Mouse (Mus musculus): ENCODE measurements at regions not wholly inside any gene's neighbourhood (a gene's known extent, or its start where the extent isn't known, plus 50 kb on each side); places are given as distances from the start of the nearest gene placed in this dataset.
"Not testable (repeated sequence)": the region's sequence is repeated elsewhere in the genome, so short reads cannot be mapped to it uniquely, and the experiment has no call there.

- ATAC-seq (ENCODE audit: low FRiP score); H3K27me3 ChIP-seq (ENCODE audit: control insufficient read depth, insufficient read depth, low read length): not testable (repeated sequence)
These were observed 510.4 kb downstream of the Dad1 start for GRCm38 (mm10) chr14:53743552-53743951.

GRCm38 (mm10) chr14:53742864-53743263, 511.0 kb downstream of the Dad1 start:
- DNase-seq (ENCODE audit: low spot score); H3K4me2 ChIP-seq (replicated peaks); ATAC-seq (ENCODE audit: low FRiP score); H3K9me3 ChIP-seq (ENCODE audit: control insufficient read depth, low read length); H3K36me3 ChIP-seq (replicated peaks; ENCODE audit: control insufficient read depth, insufficient read depth); H3K4me3 ChIP-seq (replicated peaks; ENCODE audit: low read length); H3K27me3 ChIP-seq (ENCODE audit: control insufficient read depth, insufficient read depth, low read length); H3K27ac ChIP-seq; H3K4me1 ChIP-seq (replicated peaks; ENCODE audit: control insufficient read depth, insufficient read depth, low read length); H3K9ac ChIP-seq: not testable (repeated sequence)
- 83% methylated on average over 2 of the region's 2 CpGs for WGBS

More at GRCm38 (mm10) chr14:53743552-53743951, 510.4 kb downstream of the Dad1 start:
- H3K9me3 ChIP-seq (ENCODE audit: control insufficient read depth, low read length); H3K9ac ChIP-seq; H3K4me2 ChIP-seq (replicated peaks); H3K4me3 ChIP-seq (replicated peaks; ENCODE audit: low read length); H3K27ac ChIP-seq; DNase-seq (ENCODE audit: low spot score); H3K4me1 ChIP-seq (replicated peaks; ENCODE audit: control insufficient read depth, insufficient read depth, low read length); H3K36me3 ChIP-seq (replicated peaks; ENCODE audit: control insufficient read depth, insufficient read depth): not testable (repeated sequence)
- WGBS = 87% methylated on average over 3 of the region's 3 CpGs

- H3K36me3 ChIP-seq (replicated peaks; ENCODE audit: control insufficient read depth, insufficient read depth); H3K9ac ChIP-seq; H3K9me3 ChIP-seq (ENCODE audit: control insufficient read depth, low read length); ATAC-seq (ENCODE audit: low FRiP score); H3K27ac ChIP-seq; H3K4me3 ChIP-seq (replicated peaks; ENCODE audit: low read length); H3K27me3 ChIP-seq (ENCODE audit: control insufficient read depth, insufficient read depth, low read length); H3K4me2 ChIP-seq (replicated peaks); H3K4me1 ChIP-seq (replicated peaks; ENCODE audit: control insufficient read depth, insufficient read depth, low read length): not testable (repeated sequence)
- peak; percentile 51 for DNase-seq (ENCODE audit: low spot score)
- WGBS = 43% methylated on average over 4 of the region's 4 CpGs
These were observed 512.7 kb downstream of the Dad1 start for GRCm38 (mm10) chr14:53741246-53741645.

GRCm38 (mm10) chr14:53737962-53738361, 515.9 kb downstream of the Dad1 start:
- H3K27ac ChIP-seq; H3K36me3 ChIP-seq (replicated peaks; ENCODE audit: control insufficient read depth, insufficient read depth); H3K4me3 ChIP-seq (replicated peaks; ENCODE audit: low read length); H3K27me3 ChIP-seq (ENCODE audit: control insufficient read depth, insufficient read depth, low read length); H3K4me1 ChIP-seq (replicated peaks; ENCODE audit: control insufficient read depth, insufficient read depth, low read length); H3K9me3 ChIP-seq (ENCODE audit: control insufficient read depth, low read length); DNase-seq (ENCODE audit: low spot score); H3K4me2 ChIP-seq (replicated peaks); ATAC-seq (ENCODE audit: low FRiP score); H3K9ac ChIP-seq: not testable (repeated sequence)
- 38% methylated on average over 4 of the region's 4 CpGs for WGBS

- H3K27ac ChIP-seq; H3K4me3 ChIP-seq (replicated peaks; ENCODE audit: low read length); H3K9ac ChIP-seq; H3K27me3 ChIP-seq (ENCODE audit: control insufficient read depth, insufficient read depth, low read length); DNase-seq (ENCODE audit: low spot score); H3K9me3 ChIP-seq (ENCODE audit: control insufficient read depth, low read length); H3K4me1 ChIP-seq (replicated peaks; ENCODE audit: control insufficient read depth, insufficient read depth, low read length); H3K4me2 ChIP-seq (replicated peaks); ATAC-seq (ENCODE audit: low FRiP score); H3K36me3 ChIP-seq (replicated peaks; ENCODE audit: control insufficient read depth, insufficient read depth): not testable (repeated sequence)
- WGBS = 59% methylated on average over 4 of the region's 4 CpGs
These were observed 517.6 kb downstream of the Dad1 start for GRCm38 (mm10) chr14:53736274-53736673.

- not testable (repeated sequence) for H3K4me3 ChIP-seq (replicated peaks; ENCODE audit: low read length); H3K27ac ChIP-seq; H3K9me3 ChIP-seq (ENCODE audit: control insufficient read depth, low read length); H3K4me1 ChIP-seq (replicated peaks; ENCODE audit: control insufficient read depth, insufficient read depth, low read length); H3K36me3 ChIP-seq (replicated peaks; ENCODE audit: control insufficient read depth, insufficient read depth); H3K9ac ChIP-seq; H3K4me2 ChIP-seq (replicated peaks); ATAC-seq (ENCODE audit: low FRiP score); DNase-seq (ENCODE audit: low spot score); H3K27me3 ChIP-seq (ENCODE audit: control insufficient read depth, insufficient read depth, low read length)
- no CpG with 5 or more reads among the region's 4 CpGs for WGBS
These were observed 522.3 kb downstream of the Dad1 start for GRCm38 (mm10) chr14:53731600-53731999.

- not testable (repeated sequence) for H3K4me1 ChIP-seq (replicated peaks; ENCODE audit: control insufficient read depth, insufficient read depth, low read length); H3K27me3 ChIP-seq (ENCODE audit: control insufficient read depth, insufficient read depth, low read length); H3K27ac ChIP-seq; ATAC-seq (ENCODE audit: low FRiP score); H3K4me3 ChIP-seq (replicated peaks; ENCODE audit: low read length); H3K9ac ChIP-seq; H3K36me3 ChIP-seq (replicated peaks; ENCODE audit: control insufficient read depth, insufficient read depth); H3K4me2 ChIP-seq (replicated peaks); H3K9me3 ChIP-seq (ENCODE audit: control insufficient read depth, low read length); DNase-seq (ENCODE audit: low spot score)
- 71% methylated on average over 1 of the region's 7 CpGs for WGBS
These were observed 524.0 kb downstream of the Dad1 start for GRCm38 (mm10) chr14:53729877-53730276.

GRCm38 (mm10) chr14:53729149-53729548, 524.8 kb downstream of the Dad1 start:
- not testable (repeated sequence) for H3K27me3 ChIP-seq (ENCODE audit: control insufficient read depth, insufficient read depth, low read length); H3K9me3 ChIP-seq (ENCODE audit: control insufficient read depth, low read length); H3K4me3 ChIP-seq (replicated peaks; ENCODE audit: low read length); H3K4me2 ChIP-seq (replicated peaks); ATAC-seq (ENCODE audit: low FRiP score); H3K4me1 ChIP-seq (replicated peaks; ENCODE audit: control insufficient read depth, insufficient read depth, low read length); H3K27ac ChIP-seq; H3K9ac ChIP-seq; H3K36me3 ChIP-seq (replicated peaks; ENCODE audit: control insufficient read depth, insufficient read depth); DNase-seq (ENCODE audit: low spot score)
- WGBS = no CpG with 5 or more reads among the region's 1 CpGs

GRCm38 (mm10) chr14:53726914-53727313, 527.0 kb downstream of the Dad1 start:
- H3K4me2 ChIP-seq (replicated peaks); H3K9ac ChIP-seq; H3K27me3 ChIP-seq (ENCODE audit: control insufficient read depth, insufficient read depth, low read length); H3K4me3 ChIP-seq (replicated peaks; ENCODE audit: low read length); H3K4me1 ChIP-seq (replicated peaks; ENCODE audit: control insufficient read depth, insufficient read depth, low read length); H3K27ac ChIP-seq; H3K9me3 ChIP-seq (ENCODE audit: control insufficient read depth, low read length); H3K36me3 ChIP-seq (replicated peaks; ENCODE audit: control insufficient read depth, insufficient read depth); ATAC-seq (ENCODE audit: low FRiP score); DNase-seq (ENCODE audit: low spot score): not testable (repeated sequence)
- WGBS = 37% methylated on average over 2 of the region's 4 CpGs

- not testable (repeated sequence) for ATAC-seq (ENCODE audit: low FRiP score); H3K4me3 ChIP-seq (replicated peaks; ENCODE audit: low read length); H3K9ac ChIP-seq; H3K27ac ChIP-seq; H3K4me1 ChIP-seq (replicated peaks; ENCODE audit: control insufficient read depth, insufficient read depth, low read length); H3K36me3 ChIP-seq (replicated peaks; ENCODE audit: control insufficient read depth, insufficient read depth); H3K27me3 ChIP-seq (ENCODE audit: control insufficient read depth, insufficient read depth, low read length); H3K4me2 ChIP-seq (replicated peaks); H3K9me3 ChIP-seq (ENCODE audit: control insufficient read depth, low read length); DNase-seq (ENCODE audit: low spot score)
These were observed 530.3 kb downstream of the Dad1 start for GRCm38 (mm10) chr14:53723611-53724010.
